Mouse (Mus musculus): ENCODE measurements around the gene Adamts10.

- TF ChIP-seq POLR2A (IDR thresholded peaks at IDR 0.05; ENCODE audit: borderline replicate concordance, extremely low read depth, insufficient read depth, insufficient read length, poor library complexity, severe bottlenecking) (no peak), CTCF (IDR thresholded peaks at IDR 0.05; ENCODE audit: borderline replicate concordance, extremely low read depth, insufficient read depth, insufficient read length) (no peak)
Observed at GRCm38 (mm10) chr17:33598506-33598905, 74.5 kb downstream of the Adamts10 start.
